Mouse (Mus musculus) limb, embryonic 14.5 days (tissue): Measurements from ENCODE around the gene Abcg4. TPM values are rescaled to one million over a fixed set of nuclear protein-coding genes. Genes with fewer than 3 reads are reported as not detected.
A peak's percentile ranks its signal among the peaks of the same experiment; 100 is the strongest.

ENCODE experiments used
- ATAC-seq: fragments of 200-750 bp; cut with Nextera tagmentation; 2 replicates; pipeline ENCODE4 v1.8.0; 2017; ENCODE audit warnings: low read depth, moderate number of reproducible peaks, moderate TSS enrichment; ENCODE audit not compliant: low FRiP score
- DNase-seq: peaks from one replicate; pipeline ENCODE4 v3.0.0-alpha.2; 2015; ENCODE audit warnings: low spot score
- H3K27ac ChIP-seq: fragments of 300-500 bp; sonication (generic); replicated peaks from 2 replicates; pipeline ENCODE4 v1.5.1; 2014; ENCODE audit warnings: low read depth, mild to moderate bottlenecking, low read length, moderate library complexity, mixed read lengths
- H3K27me3 ChIP-seq: fragments of 300-500 bp; sonication (generic); 2 replicates; pipeline ENCODE4 v1.6.1; 2014; ENCODE audit warnings: low read length, mixed read lengths; ENCODE audit not compliant: control insufficient read depth, insufficient read depth
- H3K36me3 ChIP-seq: fragments of 300-500 bp; sonication (generic); 2 replicates; pipeline ENCODE4 v1.6.1; 2014; ENCODE audit warnings: mild to moderate bottlenecking, low read length, moderate library complexity, mixed read lengths; ENCODE audit not compliant: control insufficient read depth, insufficient read depth
- H3K4me1 ChIP-seq: fragments of 300-500 bp; sonication (generic); 2 replicates; pipeline ENCODE4 v1.6.1; 2014; ENCODE audit warnings: antibody characterized with exemption, low read length, mixed read lengths; ENCODE audit not compliant: control insufficient read depth, insufficient read depth
- H3K4me2 ChIP-seq: fragments of 300-500 bp; sonication (generic); replicated peaks from 2 replicates; pipeline ENCODE4 v1.6.1; 2014; ENCODE audit warnings: low read depth, mild to moderate bottlenecking, low read length, moderate library complexity; ENCODE audit not compliant: severe bottlenecking
- H3K4me3 ChIP-seq: fragments of 300-500 bp; sonication (generic); replicated peaks from 2 replicates; pipeline ENCODE4 v1.5.1; 2014; ENCODE audit warnings: low read length
- H3K9ac ChIP-seq: fragments of 300-500 bp; sonication (generic); 2 replicates; pipeline ENCODE4 v1.6.1; 2014; ENCODE audit warnings: mild to moderate bottlenecking, low read depth, low read length, moderate library complexity; ENCODE audit not compliant: severe bottlenecking
- H3K9me3 ChIP-seq: fragments of 300-500 bp; sonication (generic); 2 replicates; pipeline ENCODE4 v1.6.1; 2016; ENCODE audit warnings: low read length; ENCODE audit not compliant: control insufficient read depth
- POLR2A ChIP-seq: fragments of 200-500 bp; IDR thresholded peaks from 2 replicates; pipeline ENCODE4 v1.8.0; 2012; ENCODE audit warnings: inconsistent platforms, mild to moderate bottlenecking, moderate library complexity, borderline replicate concordance; ENCODE audit not compliant: insufficient read depth, insufficient read length; ENCODE audit errors: extremely low read depth
- WGBS: fragments of 180-500 bp; shearing (Covaris S2); extraction: QIAGEN DNeasy Blood & Tissue Kit; methylation state at CpG from one replicate; pipeline ENCODE4 v1.1.7; 2014; 5-methylcytosine and 5-hydroxymethylcytosine counted together
- polyA plus RNA-seq, 2 experiments: library from polyadenylated mRNA; depleted of rRNA in 1 of 2; stranded (reverse) in 1 of 2; unstranded in 1 of 2; fragments of >200 nt; fragmentation: Nextera tagmentation in 1 of 2; extraction: Ambion mirVana in 1 of 2; gene quantifications; 2 replicates each; pipeline versions ENCODE4 v1.2.1 to v1.2.3; 2012 to 2014

Abcg4 gene
- polyA plus RNA-seq, 2 experiments, result 4.8 to 20.8 TPM

- Histone ChIP-seq H3K27me3 (no peaks in the 10 kb centered on the region), H3K9me3 (no peaks in the 10 kb centered on the region), H3K4me3 (no peak overlapping the region), H3K27ac (no peak overlapping the region), H3K4me2 (no peak overlapping the region), H3K4me1 (peaks cover 15% of the 10 kb centered on the region), H3K36me3 (peaks cover 4% of the 10 kb centered on the region), H3K9ac (no peak overlapping the region)
- TF ChIP-seq POLR2A, result no peak
- ATAC-seq (no peak), DNase-seq (no peak)
- WGBS, result 81% methylated on average over 10 of the region's 10 CpGs
Measured at GRCm38 (mm10) chr9:44259014-44259413, 29.4 kb downstream of the Abcg4 start.

- Histone ChIP-seq H3K9me3 (no peaks in the 10 kb centered on the region), H3K4me3 (no peak overlapping the region), H3K27me3 (no peaks in the 10 kb centered on the region), H3K27ac (no peak overlapping the region), H3K4me2 (no peak overlapping the region), H3K9ac (no peak overlapping the region), H3K4me1 (peaks cover 17% of the 10 kb centered on the region), H3K36me3 (peaks cover 4% of the 10 kb centered on the region; the same call in 1 of the 2 replicates)
- TF ChIP-seq POLR2A, result no peak
- no peak for ATAC-seq
- DNase-seq, result no peak
- 80% methylated on average over 8 of the region's 8 CpGs for WGBS
Measured at GRCm38 (mm10) chr9:44256213-44256612, 32.2 kb downstream of the Abcg4 start.

- Histone ChIP-seq H3K9ac (no peak overlapping the region), H3K4me3 (no peak overlapping the region), H3K27me3 (no peaks in the 10 kb centered on the region), H3K4me1 (peaks cover 17% of the 10 kb centered on the region), H3K36me3 (peaks cover 4% of the 10 kb centered on the region; the same call in 1 of the 2 replicates), H3K9me3 (no peaks in the 10 kb centered on the region), H3K27ac (peak overlapping the region; percentile 5), H3K4me2 (no peak overlapping the region)
- WGBS, result 43% methylated on average over 6 of the region's 6 CpGs
- ATAC-seq (no peak), DNase-seq (no peak)
- TF ChIP-seq POLR2A, result no peak
Measured at GRCm38 (mm10) chr9:44255136-44255521, 33.3 kb downstream of the Abcg4 start.

GRCm38 (mm10) chr9:44254508-44255135 is 33.8 kb downstream of the Abcg4 start:
- Histone ChIP-seq H3K4me3 (no peak overlapping the region), H3K27me3 (no peaks in the 10 kb centered on the region), H3K4me2 (no peak overlapping the region), H3K4me1 (peaks cover 17% of the 10 kb centered on the region), H3K27ac (peak overlapping the region; percentile 26; the same call in 1 of the 2 replicates), H3K36me3 (peaks cover 4% of the 10 kb centered on the region; the same call in 1 of the 2 replicates), H3K9ac (no peak overlapping the region), H3K9me3 (no peaks in the 10 kb centered on the region)
- DNase-seq, result no peak
- TF ChIP-seq POLR2A, result no peak
- WGBS, result 7% methylated on average over 5 of the region's 5 CpGs
- ATAC-seq, result 0 out of 2 replicates have a peak, but pooled peaks have one; percentile 35

GRCm38 (mm10) chr9:44253441-44253840 is 35.0 kb downstream of the Abcg4 start:
- TF ChIP-seq POLR2A, result no peak
- ATAC-seq, result no peak
- Histone ChIP-seq H3K27ac (no peak overlapping the region), H3K4me2 (no peak overlapping the region), H3K9me3 (no peaks in the 10 kb centered on the region), H3K27me3 (no peaks in the 10 kb centered on the region), H3K9ac (no peak overlapping the region), H3K4me3 (no peak overlapping the region), H3K4me1 (peaks cover 17% of the 10 kb centered on the region), H3K36me3 (peaks cover 4% of the 10 kb centered on the region; the same call in 1 of the 2 replicates)
- 72% methylated on average over 6 of the region's 6 CpGs for WGBS
- DNase-seq, result no peak

- Histone ChIP-seq H3K9ac (no peak within 1 kb of the TSS), H3K27ac (no peak within 1 kb of the TSS), H3K9me3 (no peaks in the 10 kb centered on the region), H3K27me3 (no peaks in the 10 kb centered on the region), H3K4me1 (peaks cover 17% of the 10 kb centered on the region), H3K36me3 (peaks cover 2% of the 10 kb centered on the region; the same call in 1 of the 2 replicates), H3K4me2 (no peak within 1 kb of the TSS), H3K4me3 (no peak within 1 kb of the TSS)
- WGBS, result 80% methylated on average over 10 of the region's 10 CpGs
- no peak for TF ChIP-seq POLR2A
- DNase-seq (no peak), ATAC-seq (no peak)
Measured at GRCm38 (mm10) chr9:44251314-44251713, 37.1 kb downstream of the Abcg4 start, which contains the start of gene Pdzd3. Gene Pdzd3 (minus strand): TSS chr9:44251471.
